Mouse (Mus musculus) stomach, embryonic 14.5 days (tissue): ENCODE data around the gene Olfr747. TPM values are rescaled to one million over a fixed set of nuclear protein-coding genes. Genes with fewer than 3 reads are reported as not detected.

ENCODE experiments used
- polyA plus RNA-seq: library from polyadenylated mRNA; unstranded; fragments of >200 nt; fragmentation: Nextera tagmentation; extraction: Ambion mirVana; gene quantifications from 2 replicates; pipeline ENCODE4 v1.2.1, GENCODE M21; 2014

Gene Olfr747
- polyA plus RNA-seq, 1 experiment from 2014 or later: not detected

Other genes with a start within 250 kb of the Olfr747 start
- not detected in 2 replicates for gene Olfr740, start 247.7 kb downstream of the Olfr747 start, polyA plus RNA-seq
- not detected in 2 replicates for gene Olfr741, start 220.5 kb downstream of the Olfr747 start, polyA plus RNA-seq
- not detected in 2 replicates for gene Olfr742, start 189.6 kb downstream of the Olfr747 start, polyA plus RNA-seq
- not detected in 2 replicates for gene Olfr743, start 171.4 kb downstream of the Olfr747 start, polyA plus RNA-seq
- not detected in 2 replicates for gene Olfr744, start 78.3 kb downstream of the Olfr747 start, polyA plus RNA-seq
- gene Olfr745, start 53.8 kb downstream of the Olfr747 start, polyA plus RNA-seq: not detected in 2 replicates
- gene Olfr746, start 46.1 kb downstream of the Olfr747 start, polyA plus RNA-seq: not detected in 2 replicates
- gene Olfr748, start 14.2 kb upstream of the Olfr747 start, polyA plus RNA-seq: not detected in 2 replicates
- gene Olfr749, start 51.9 kb upstream of the Olfr747 start, polyA plus RNA-seq: not detected in 2 replicates
- 77.3 and 79.6 TPM in 2 replicates for gene Ttc5, start 92.3 kb upstream of the Olfr747 start, polyA plus RNA-seq
- not detected in 2 replicates for gene Ccnb1ip1, start 114.5 kb upstream of the Olfr747 start, polyA plus RNA-seq
- 71.8 and 76.2 TPM in 2 replicates for gene Parp2, start 114.6 kb upstream of the Olfr747 start, polyA plus RNA-seq
- gene Tep1, start 177.4 kb upstream of the Olfr747 start, polyA plus RNA-seq: 8.6 and 8.7 TPM in 2 replicates
- gene Klhl33, start 204.3 kb upstream of the Olfr747 start, polyA plus RNA-seq: 0.14 and 0.35 TPM in 2 replicates
- gene Osgep, start 231.7 kb upstream of the Olfr747 start, polyA plus RNA-seq: 149 and 169 TPM in 2 replicates
- 217 and 223 TPM in 2 replicates for gene Apex1, start 231.8 kb upstream of the Olfr747 start, polyA plus RNA-seq
- gene Pip4p1, start 237.7 kb upstream of the Olfr747 start, polyA plus RNA-seq: 41.0 and 50.2 TPM in 2 replicates
- gene Pnp, start 237.9 kb upstream of the Olfr747 start, polyA plus RNA-seq: 59.5 and 65.1 TPM in 2 replicates